Mouse (Mus musculus): Measurements from ENCODE around the gene Kin. TPM values are rescaled to one million over a fixed set of nuclear protein-coding genes. Genes with fewer than 3 reads are reported as not detected.

Gene Kin
- 11.5 TPM for polyA plus RNA-seq (2014; fragmentation: Illumina TruSeq; extraction: RNeasy Lipid Tissue Mini Kit (QIAGEN cat#74804); ENCODE audit: insufficient read depth, low read depth, low replicate concordance)

DNA sequence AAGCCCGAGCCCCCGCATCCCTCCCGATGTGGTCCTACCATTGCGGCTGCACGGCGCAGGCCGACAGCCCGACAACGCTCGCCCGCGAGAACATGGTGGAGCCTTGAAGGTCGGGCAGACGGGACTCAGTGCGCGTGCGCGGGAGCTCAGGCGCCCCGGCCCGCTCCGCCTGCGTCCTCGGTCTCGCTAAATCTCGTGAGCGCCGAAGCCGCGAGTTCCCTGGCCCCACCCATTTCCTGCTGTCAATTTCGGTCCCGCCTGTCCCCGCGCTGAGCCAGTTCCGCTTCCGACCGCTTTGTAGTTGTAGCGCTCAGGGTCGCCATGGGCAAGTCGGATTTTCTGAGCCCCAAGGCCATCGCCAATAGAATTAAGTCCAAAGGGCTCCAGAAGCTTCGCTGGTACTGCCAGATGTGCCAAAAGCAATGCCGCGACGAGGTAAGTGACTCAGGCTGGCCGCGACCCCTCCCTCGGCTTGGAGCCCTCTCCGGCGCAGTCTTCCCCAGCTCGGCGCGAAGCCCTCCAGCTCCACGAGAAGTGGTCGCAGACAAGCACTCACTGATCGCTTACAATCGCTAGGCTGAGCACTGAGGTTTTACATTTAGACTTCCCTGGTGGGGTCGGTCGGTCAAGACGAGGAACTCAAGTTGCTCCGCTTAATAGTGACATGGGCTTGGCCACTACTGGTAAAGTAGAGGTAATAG, at the start of gene Kin, which contains the start of gene Atp5c1:
TSS of gene Kin (plus strand) at position 284 of the 701 bp plus-strand sequence.
TSS of gene Atp5c1 (minus strand) at position 201 of the 701 bp plus-strand sequence.

GRCm38 (mm10) chr2:10048461-10048860, 31.9 kb upstream of the Kin start, which contains the start of gene Taf3:
Taf3 (minus strand) TSS chr2:10048596.

GRCm38 (mm10) chr2:10131296-10131695, 50.9 kb downstream of the Kin start, which contains the start of gene Itih2:
Itih2 (minus strand) TSS chr2:10131396.

Other genes with a start within 250 kb of the Kin start
- gene 4930412O13Rik, start 199.3 kb upstream of the Kin start, polyA plus RNA-seq (2014; fragmentation: Illumina TruSeq; extraction: RNeasy Lipid Tissue Mini Kit (QIAGEN cat#74804); ENCODE audit: insufficient read depth, low read depth, low replicate concordance) = not detected
- gene 9230102O04Rik, start 191.1 kb upstream of the Kin start, polyA plus RNA-seq (2014; fragmentation: Illumina TruSeq; extraction: RNeasy Lipid Tissue Mini Kit (QIAGEN cat#74804); ENCODE audit: insufficient read depth, low read depth, low replicate concordance) = not detected
- gene Gata3, start 190.6 kb upstream of the Kin start, polyA plus RNA-seq (2014; fragmentation: Illumina TruSeq; extraction: RNeasy Lipid Tissue Mini Kit (QIAGEN cat#74804); ENCODE audit: insufficient read depth, low read depth, low replicate concordance) = 3.0 TPM
- 4.6 TPM for gene Taf3, start 32.0 kb upstream of the Kin start, polyA plus RNA-seq (2014; fragmentation: Illumina TruSeq; extraction: RNeasy Lipid Tissue Mini Kit (QIAGEN cat#74804); ENCODE audit: insufficient read depth, low read depth, low replicate concordance)
- 244 TPM for gene Atp5c1, start 83 bp upstream of the Kin start, polyA plus RNA-seq (2014; fragmentation: Illumina TruSeq; extraction: RNeasy Lipid Tissue Mini Kit (QIAGEN cat#74804); ENCODE audit: insufficient read depth, low read depth, low replicate concordance)
- 2.2 TPM for gene Itih2, start 50.8 kb downstream of the Kin start, polyA plus RNA-seq (2014; fragmentation: Illumina TruSeq; extraction: RNeasy Lipid Tissue Mini Kit (QIAGEN cat#74804); ENCODE audit: insufficient read depth, low read depth, low replicate concordance)
- 1.5 TPM for gene Itih5, start 73.0 kb downstream of the Kin start, polyA plus RNA-seq (2014; fragmentation: Illumina TruSeq; extraction: RNeasy Lipid Tissue Mini Kit (QIAGEN cat#74804); ENCODE audit: insufficient read depth, low read depth, low replicate concordance)